Mouse (Mus musculus) megakaryocyte, embryonic 14.5 days (primary cell): ENCODE measurements around the gene Arid5b. TPM values are rescaled to one million over a fixed set of nuclear protein-coding genes. Genes with fewer than 3 reads are reported as not detected.

Experiments
- H3K27me3 ChIP-seq: replicated peaks from 2 replicates; pipeline ENCODE3; 2012; ENCODE audit warnings: inconsistent platforms
- H3K36me3 ChIP-seq: replicated peaks from 2 replicates; pipeline ENCODE3; 2012; ENCODE audit warnings: low read length, inconsistent platforms, mixed read lengths
- H3K4me1 ChIP-seq: 2 replicates; pipeline ENCODE4 v1.6.1; 2012; ENCODE audit warnings: inconsistent platforms
- H3K4me3 ChIP-seq: replicated peaks from 2 replicates; pipeline ENCODE3; 2012; ENCODE audit warnings: moderate library complexity, mild to moderate bottlenecking, inconsistent platforms
- H3K9me3 ChIP-seq: 2 replicates; pipeline ENCODE4 v1.6.1; 2012; ENCODE audit warnings: inconsistent platforms
- FLI1 ChIP-seq: IDR thresholded peaks from 2 replicates; pipeline ENCODE4 v1.6.1; 2012; ENCODE audit warnings: low read length, inconsistent platforms, mixed read lengths
- GATA1 ChIP-seq: IDR thresholded peaks from 3 replicates; pipeline ENCODE4 v1.6.1; 2012; ENCODE audit warnings: mixed read lengths, low read length, inconsistent platforms, borderline replicate concordance
- polyA plus RNA-seq: library from polyadenylated mRNA; stranded (reverse); fragments of >175 nt; gene quantifications from 2 replicates; pipeline ENCODE4 v1.2.3, GENCODE M21; 2012; ENCODE audit warnings: low replicate concordance; ENCODE audit not compliant: insufficient read depth

The Arid5b gene
- polyA plus RNA-seq, 1 experiment = 0.63 TPM

DNA sequence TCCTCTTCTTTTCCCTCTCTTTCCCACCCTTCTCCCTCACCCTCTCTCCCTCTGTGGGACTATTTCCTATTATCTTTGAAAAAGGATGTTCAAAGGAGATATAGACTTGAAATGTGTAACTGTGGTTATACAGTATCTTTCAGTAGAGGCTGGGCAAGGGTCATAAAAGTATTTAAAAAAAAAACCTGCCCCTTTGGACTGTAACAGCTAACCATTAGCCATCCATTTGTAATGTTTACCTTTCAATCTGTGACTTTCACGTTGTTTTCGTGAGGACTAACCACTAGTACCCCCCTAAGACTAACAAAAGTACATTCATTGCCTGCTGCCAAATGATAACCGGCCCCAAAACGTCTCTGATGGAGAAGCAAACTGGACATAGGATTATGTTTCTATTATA lies 59.9 kb downstream of the Arid5b start:
- no peaks in the 10 kb centered on the region for H3K27me3 ChIP-seq
- H3K4me1 ChIP-seq = peaks cover 30% of the 10 kb centered on the region
- no peak overlapping the region for H3K4me3 ChIP-seq
- H3K9me3 ChIP-seq = peaks cover 8% of the 10 kb centered on the region
- peaks cover 16% of the 10 kb centered on the region for H3K36me3 ChIP-seq
- TF ChIP-seq GATA1 (no peak), FLI1 (no peak)

GRCm38 (mm10) chr10:68214809-68215468 lies 63.6 kb downstream of the Arid5b start:
- H3K36me3 ChIP-seq = peaks cover 8% of the 10 kb centered on the region
- peaks cover 8% of the 10 kb centered on the region for H3K9me3 ChIP-seq
- TF ChIP-seq GATA1 (no peak), FLI1 (no peak)
- H3K27me3 ChIP-seq = no peaks in the 10 kb centered on the region
- peaks cover 4% of the 10 kb centered on the region; the same call in 1 of the 2 replicates for H3K4me1 ChIP-seq
- no peak overlapping the region for H3K4me3 ChIP-seq

DNA sequence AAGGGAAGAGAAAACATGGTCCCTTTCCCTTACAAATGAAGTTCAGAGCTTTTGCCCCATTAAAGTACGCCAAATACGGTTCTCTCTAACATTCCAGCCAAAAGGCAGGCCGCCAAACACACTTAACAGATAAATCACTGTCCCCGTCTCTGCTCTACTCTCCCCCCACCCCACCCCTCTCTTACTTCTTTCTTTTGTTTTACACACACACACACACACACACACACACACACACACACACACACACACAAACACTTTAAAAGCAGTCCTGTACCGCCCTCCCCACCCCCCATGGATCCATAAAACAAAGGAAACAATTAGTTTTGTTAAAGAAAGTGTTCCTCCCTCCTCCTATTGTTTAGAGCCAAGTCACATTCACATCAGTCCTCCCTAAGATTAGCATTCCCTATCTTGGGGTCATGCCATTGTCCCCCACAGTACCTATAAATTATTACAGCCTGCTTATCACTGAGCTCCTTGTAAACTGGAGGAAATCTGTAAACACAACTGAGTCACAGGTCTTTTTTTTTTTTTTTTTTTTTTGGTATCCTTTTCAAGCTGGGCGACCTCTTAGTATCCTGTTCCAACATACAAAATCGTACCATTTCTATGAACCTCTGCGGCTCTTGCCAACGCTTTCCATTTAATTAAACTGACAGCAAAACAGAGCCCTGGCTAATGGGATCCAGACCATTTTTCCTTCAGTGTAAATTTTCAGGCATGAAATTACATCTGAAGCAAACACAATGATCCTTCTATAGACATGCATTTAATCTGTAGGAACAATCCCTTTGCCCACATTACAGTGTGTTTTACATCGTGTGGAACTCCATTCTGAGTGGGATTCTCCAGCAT lies 66.3 kb downstream of the Arid5b start:
- Histone ChIP-seq H3K36me3 (peaks cover 6% of the 10 kb centered on the region), H3K4me3 (no peak overlapping the region), H3K4me1 (peaks cover 5% of the 10 kb centered on the region), H3K27me3 (no peaks in the 10 kb centered on the region), H3K9me3 (peaks cover 6% of the 10 kb centered on the region)
- TF ChIP-seq GATA1 = no peak
- TF ChIP-seq FLI1 = no peak

DNA sequence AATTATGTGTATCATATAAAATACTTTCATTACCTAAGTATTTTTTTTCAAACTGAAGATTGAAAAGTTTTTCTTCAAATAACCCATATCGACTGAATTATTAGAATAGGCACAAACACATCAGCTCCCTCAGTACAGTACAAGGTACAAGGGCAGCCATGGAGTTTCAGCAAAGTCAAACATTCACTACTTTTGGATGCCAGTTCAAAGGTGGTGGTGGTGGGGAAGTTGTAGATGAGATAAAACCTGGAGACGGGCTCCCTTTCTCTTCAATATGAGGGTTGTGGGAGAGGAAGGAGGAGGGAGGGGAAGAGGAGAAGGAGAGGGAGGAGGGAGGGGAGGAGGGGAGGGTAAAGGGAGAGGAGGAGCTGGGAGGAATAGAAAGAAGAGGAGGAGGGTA lies 67.0 kb downstream of the Arid5b start:
- Histone ChIP-seq H3K4me3 (no peak overlapping the region), H3K4me1 (peaks cover 9% of the 10 kb centered on the region), H3K36me3 (peaks cover 3% of the 10 kb centered on the region), H3K9me3 (peaks cover 3% of the 10 kb centered on the region), H3K27me3 (no peaks in the 10 kb centered on the region)
- TF ChIP-seq FLI1 (no peak), GATA1 (no peak)

GRCm38 (mm10) chr10:68210025-68210642 lies 68.4 kb downstream of the Arid5b start:
- no peaks in the 10 kb centered on the region for H3K27me3 ChIP-seq
- no peak for TF ChIP-seq GATA1
- no peak for TF ChIP-seq FLI1
- H3K9me3 ChIP-seq = no peaks in the 10 kb centered on the region
- peaks cover 2% of the 10 kb centered on the region for H3K36me3 ChIP-seq
- peaks cover 14% of the 10 kb centered on the region for H3K4me1 ChIP-seq
- H3K4me3 ChIP-seq = no peak overlapping the region

- Histone ChIP-seq H3K27me3 (no peaks in the 10 kb centered on the region), H3K4me3 (no peak overlapping the region), H3K36me3 (peaks cover 5% of the 10 kb centered on the region), H3K4me1 (peaks cover 23% of the 10 kb centered on the region), H3K9me3 (no peaks in the 10 kb centered on the region)
- TF ChIP-seq GATA1 (no peak), FLI1 (no peak)
Observed at GRCm38 (mm10) chr10:68208670-68209065, 69.9 kb downstream of the Arid5b start.

DNA sequence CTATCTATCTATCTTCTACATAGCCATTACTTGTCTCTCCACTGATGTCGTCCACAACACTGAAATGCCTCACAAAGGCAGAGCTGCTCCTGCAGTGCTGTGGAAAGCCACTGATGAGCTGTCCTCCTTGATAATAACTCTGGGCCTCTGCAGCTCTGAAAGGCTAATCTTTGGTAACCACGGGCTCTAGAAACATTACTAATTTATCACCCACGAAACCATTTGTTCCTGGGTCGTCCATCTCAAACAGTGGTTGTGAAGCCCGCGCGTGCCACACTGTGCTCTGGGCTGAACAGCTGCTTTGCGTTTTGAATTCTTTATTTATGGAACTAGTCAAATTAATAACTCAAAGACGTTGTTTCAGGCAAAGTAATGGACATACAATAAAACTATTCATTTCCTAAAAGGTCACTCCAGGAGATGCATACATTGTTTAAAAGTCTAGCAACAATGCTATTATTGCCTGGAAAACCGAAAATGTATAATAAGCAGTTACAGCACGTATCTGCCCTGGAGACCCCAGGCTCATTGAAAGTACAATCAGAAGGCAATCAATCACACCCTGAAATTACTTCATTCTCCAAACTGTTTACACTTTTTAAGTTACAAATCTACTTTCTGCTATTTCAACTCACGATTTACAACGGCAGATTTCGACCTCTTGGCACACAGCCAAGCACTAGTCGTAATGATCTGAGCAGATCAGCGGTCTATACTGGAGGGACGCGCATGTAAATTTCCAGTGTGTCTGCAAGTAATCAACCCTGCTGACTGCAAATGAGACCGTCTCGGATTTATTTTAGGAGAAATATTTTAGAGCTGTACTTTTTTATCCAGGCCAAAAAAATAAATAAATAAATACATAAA lies 70.5 kb downstream of the Arid5b start:
- Histone ChIP-seq H3K27me3 (no peaks in the 10 kb centered on the region), H3K36me3 (peaks cover 5% of the 10 kb centered on the region), H3K4me3 (no peak overlapping the region), H3K4me1 (peaks cover 29% of the 10 kb centered on the region), H3K9me3 (no peaks in the 10 kb centered on the region)
- TF ChIP-seq GATA1 (no peak), FLI1 (no peak)

DNA sequence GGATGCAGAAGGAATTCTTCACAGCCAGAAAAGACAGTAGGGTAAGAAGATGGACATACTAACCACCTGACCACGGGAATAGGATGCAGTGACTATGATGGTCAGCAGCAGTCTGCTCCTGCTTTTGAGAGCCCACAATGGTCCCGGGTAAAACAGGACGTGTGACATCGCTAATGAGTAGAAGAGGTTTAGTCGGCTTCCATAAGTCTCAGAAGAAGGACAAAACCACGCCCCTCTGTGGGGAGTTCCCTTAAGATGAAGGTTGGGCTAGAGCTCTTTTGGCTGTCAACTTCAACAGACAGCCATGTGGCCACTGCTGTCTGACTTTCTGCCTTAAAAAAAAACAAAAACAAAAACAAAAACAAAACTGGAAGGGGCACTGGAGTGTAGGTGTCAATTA lies 74.1 kb downstream of the Arid5b start:
- Histone ChIP-seq H3K36me3 (peaks cover 25% of the 10 kb centered on the region), H3K27me3 (no peaks in the 10 kb centered on the region), H3K4me1 (peaks cover 34% of the 10 kb centered on the region), H3K9me3 (peaks cover 25% of the 10 kb centered on the region; the same call in 1 of the 2 replicates), H3K4me3 (peak overlapping the region; percentile 59)
- TF ChIP-seq GATA1 (no peak), FLI1 (no peak)

- peaks cover 34% of the 10 kb centered on the region for H3K4me1 ChIP-seq
- peaks cover 25% of the 10 kb centered on the region; the same call in 1 of the 2 replicates for H3K9me3 ChIP-seq
- peak overlapping the region; percentile 57 for H3K4me3 ChIP-seq
Observed at GRCm38 (mm10) chr10:68203860-68204259, 74.7 kb downstream of the Arid5b start.

More at GRCm38 (mm10) chr10:68203860-68204259, 74.7 kb downstream of the Arid5b start:
- no peaks in the 10 kb centered on the region for H3K27me3 ChIP-seq
- TF ChIP-seq GATA1 (no peak), FLI1 (no peak)
- H3K36me3 ChIP-seq = peaks cover 25% of the 10 kb centered on the region
